Mouse (Mus musculus) spleen, adult 12 weeks (tissue): Measurements from ENCODE around the gene Ctnnbip1.
A peak's percentile ranks its signal among the peaks of the same experiment; 100 is the strongest.

ENCODE experiments used
- DNase-seq: peaks from one replicate; pipeline ENCODE4 v3.0.0; 2022; ENCODE audit warnings: low spot score

The Ctnnbip1 gene

DNA sequence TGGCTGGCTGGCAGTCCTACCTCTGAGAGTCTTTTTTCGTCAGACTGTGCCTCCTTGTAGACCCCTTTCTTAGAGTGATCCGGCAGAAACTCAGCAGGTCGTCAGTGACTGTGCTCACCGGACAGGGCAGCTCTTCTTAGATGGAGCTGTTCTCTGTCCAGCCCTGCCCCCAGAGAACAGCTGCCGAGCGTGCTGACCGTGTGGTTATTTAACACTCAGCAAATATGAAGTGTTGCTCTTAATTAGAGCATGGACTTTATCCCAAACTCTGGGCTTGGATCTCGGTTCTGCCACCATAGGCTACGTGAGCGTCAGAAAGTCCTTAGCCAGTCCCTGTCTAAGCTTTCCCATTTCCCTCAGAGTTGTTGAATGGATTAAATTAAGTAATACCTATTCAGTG, 3.2 kb downstream of the Ctnnbip1 start:
- no peak for DNase-seq

- DNase-seq: no peak
These were observed 5.9 kb downstream of the Ctnnbip1 start for GRCm38 (mm10) chr4:149523961-149524360.

GRCm38 (mm10) chr4:149525170-149525569, 7.1 kb downstream of the Ctnnbip1 start:
- DNase-seq: no peak

DNA sequence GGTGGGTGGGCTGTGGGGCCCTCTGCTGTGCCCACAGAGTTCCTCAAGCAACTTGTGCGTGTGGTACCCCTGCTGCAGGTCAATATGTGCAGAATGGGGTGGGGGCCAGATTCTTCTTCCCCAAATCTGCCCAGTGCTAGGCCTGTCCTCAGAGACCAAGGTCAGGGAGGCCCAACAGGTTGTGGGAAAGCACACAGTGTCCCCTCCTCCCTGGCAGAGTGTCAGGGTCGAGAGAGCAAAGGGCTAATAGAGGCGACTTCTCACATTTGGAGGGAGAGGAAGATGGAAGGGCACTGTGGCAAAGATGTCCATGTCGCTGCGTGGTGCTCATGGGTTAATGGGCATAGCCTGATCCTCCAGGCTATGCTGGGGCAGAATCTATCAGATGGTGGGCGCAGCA, 7.8 kb downstream of the Ctnnbip1 start:
- DNase-seq: no peak

- no peak for DNase-seq
These were observed 8.3 kb downstream of the Ctnnbip1 start for GRCm38 (mm10) chr4:149526330-149526729.

DNA sequence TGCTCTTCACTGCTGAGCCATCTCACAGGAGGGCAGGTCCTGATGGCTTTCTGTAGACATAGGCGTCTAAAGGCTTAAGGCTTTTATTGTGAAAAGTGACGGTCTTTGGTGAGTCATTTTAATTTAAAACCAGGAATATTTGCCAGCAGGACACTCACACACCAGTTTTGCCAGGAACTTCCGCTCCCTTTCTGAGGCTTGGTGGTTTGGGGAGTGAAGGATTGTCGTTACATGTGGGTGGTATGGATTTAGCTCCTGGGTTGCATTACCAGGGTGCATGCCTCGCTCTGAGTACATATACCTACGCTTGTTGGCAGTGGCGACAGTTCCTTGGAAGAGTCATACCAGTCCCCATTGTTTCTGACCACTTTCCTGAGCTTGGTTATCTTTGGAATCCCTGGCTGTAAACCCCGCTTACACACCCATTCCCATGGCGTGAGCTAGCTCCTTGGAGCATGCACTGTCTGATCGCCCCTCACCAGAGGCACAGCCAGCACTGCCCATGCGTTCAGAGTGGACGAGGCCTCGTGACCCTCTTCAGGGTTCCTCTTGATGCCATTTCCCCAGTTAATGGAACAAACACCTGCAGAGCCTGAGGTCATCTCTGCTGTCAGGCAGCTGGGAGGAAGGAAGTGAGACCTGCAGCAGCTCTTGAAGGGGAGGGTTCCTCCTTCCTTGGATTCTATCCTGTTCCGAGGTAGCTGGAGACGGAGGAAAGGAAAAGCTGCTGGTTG, 9.8 kb downstream of the Ctnnbip1 start:
- no peak for DNase-seq

DNA sequence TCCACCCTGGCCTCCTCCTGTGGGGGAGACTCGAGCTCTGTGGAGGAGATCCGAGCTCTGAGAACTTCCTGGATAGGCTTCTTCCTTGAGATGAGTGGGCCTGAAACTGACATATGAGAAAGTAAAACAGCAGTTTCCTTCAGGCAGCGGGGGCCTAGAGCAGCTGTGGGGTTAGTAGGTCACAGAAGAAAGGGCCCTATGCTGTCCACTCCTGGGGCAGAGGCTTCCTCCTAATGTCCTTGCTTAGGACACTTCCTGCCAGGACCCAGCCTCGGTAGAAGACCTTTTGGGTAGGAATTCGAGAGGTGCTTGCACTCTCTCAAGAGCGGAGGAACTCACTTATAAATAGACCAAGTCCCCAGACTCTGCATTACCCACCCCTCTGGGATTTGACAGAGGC, 11.7 kb downstream of the Ctnnbip1 start:
- no peak for DNase-seq

DNA sequence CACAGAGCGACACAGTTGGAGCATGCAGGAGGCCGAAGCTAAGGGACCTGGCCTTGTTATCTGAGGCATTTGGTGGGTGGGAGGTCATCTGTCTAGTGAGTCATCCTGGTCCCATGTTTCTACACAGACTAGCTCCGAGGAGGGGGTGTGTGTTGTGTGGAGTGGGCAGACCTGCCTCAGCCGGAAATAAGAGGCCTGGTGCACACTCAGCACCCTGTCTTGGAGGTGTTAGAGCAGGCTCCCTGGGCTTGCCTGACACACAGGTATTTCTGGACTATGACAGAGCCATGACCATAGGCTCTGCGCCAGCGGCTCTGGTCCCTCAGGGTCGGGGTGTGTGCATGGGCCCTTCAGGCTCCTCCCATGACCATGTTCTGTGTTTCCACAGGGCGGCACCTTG, 21.4 kb downstream of the Ctnnbip1 start:
- DNase-seq: no peak

- no peak for DNase-seq
These were observed 23.9 kb downstream of the Ctnnbip1 start for GRCm38 (mm10) chr4:149541935-149542334.

GRCm38 (mm10) chr4:149542431-149542830, 24.4 kb downstream of the Ctnnbip1 start:
- no peak for DNase-seq

GRCm38 (mm10) chr4:149542927-149543553, 25.0 kb downstream of the Ctnnbip1 start:
- DNase-seq: peak; percentile 17

DNA sequence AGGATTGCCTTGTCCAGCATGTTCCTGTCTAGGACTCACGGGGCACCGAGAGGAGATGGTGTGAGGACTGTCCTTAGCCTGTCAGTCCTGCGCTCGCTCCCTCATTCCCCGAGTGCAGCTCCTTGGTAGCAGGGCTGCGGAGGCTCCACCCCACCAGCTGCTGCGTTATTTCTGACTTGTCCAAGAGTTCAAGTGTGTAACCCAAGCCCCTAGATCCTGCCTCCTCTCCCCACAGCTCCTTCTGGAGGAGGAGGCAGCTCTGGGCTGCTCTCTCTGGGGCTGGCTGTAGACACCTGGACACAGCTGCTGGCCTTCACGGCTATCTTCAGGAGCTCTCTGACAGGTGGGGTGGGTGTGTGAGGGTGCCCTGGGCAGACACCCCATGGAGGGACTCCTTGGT, 26.9 kb downstream of the Ctnnbip1 start:
- no peak for DNase-seq

DNA sequence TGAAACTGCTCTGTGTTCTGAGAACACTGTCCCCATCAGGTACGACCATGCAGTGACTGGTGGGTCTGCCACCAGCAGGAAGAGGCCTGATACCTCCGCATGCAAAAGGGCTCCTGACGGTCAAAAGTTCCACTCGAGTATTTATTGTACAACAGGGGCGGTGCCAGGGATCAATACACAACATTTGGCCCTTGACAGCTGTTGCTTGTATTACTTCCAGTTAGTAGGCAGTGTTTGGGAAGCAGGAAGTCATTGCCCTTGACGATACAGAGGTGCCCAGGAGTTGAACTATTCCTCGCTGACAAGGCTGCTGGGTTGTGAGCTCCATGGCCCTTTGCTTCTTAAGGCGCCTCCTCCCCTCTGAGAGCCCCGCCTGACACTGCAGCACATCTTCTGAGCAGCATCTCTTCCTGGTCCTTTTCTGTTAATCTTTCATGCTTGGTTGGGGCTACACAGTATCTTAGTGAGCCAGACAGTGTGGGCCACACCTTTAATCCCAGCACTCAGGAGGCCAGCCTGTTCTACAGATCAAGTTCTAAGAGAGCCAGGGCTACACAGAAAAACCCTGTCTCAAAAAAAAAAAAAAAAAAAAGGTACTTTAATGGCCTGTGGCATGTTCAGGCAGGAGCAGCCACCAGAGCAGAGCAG, 28.9 kb downstream of the Ctnnbip1 start:
- DNase-seq: no peak

DNA sequence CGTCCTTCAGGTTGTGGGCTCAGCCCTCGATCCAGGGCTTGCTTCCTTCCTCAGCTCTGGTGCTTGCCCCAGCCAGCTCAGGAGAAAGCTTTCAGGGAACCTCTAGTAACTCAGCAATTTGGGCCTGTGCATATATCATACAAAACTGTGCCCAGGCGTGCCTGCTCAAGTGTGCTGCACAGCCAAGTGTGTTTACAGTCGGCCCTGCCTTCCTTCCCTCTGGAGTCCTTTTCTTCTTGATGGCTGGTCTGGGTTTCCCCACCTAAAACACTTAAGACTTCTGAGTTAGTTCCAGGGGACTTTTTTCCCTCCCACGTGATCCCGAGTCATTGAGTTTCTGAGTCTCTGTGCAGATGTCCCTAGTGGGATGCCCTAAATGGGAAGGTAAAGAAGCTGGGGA, 29.5 kb downstream of the Ctnnbip1 start:
- no peak for DNase-seq

DNA sequence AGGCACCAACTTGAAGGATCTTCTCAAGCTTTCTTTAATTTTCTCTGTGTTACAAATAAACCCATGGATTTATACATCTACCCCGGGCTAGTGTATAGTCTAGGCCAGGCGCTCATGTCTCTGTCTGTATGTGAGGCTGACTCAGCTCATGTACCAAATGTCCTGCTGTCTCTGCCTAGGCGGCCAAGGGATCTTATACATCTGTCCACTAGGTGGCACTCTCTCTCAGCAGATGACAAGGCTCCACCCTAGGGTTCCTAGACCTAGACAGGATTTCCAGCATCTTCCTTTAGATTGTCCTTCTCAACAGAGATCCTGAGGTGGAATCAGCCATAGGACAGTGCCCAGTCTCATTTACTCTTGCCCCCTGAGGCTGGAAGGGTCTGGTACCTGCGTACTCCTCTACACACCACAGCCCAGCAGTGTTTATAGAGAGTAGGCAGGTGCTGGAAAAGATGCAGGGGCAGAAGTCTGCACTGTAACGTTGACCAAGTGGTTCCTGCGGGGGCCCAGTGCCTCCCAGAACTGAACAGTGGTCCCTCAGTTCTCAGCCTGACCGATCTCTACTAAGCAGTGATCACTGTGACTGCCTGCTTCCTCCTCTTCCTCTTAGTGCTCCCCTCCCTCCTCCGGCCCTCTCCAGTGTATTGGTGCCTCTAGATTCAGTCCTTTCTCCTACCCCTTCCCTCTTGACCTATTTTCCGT, 31.3 kb downstream of the Ctnnbip1 start:
- DNase-seq: peak; percentile 42

GRCm38 (mm10) chr4:149550866-149551265, 32.8 kb downstream of the Ctnnbip1 start:
- DNase-seq: no peak

- no peak for DNase-seq
These were observed 33.7 kb downstream of the Ctnnbip1 start for GRCm38 (mm10) chr4:149551696-149552095.

- DNase-seq: no peak
These were observed 35.8 kb downstream of the Ctnnbip1 start for GRCm38 (mm10) chr4:149553834-149554233.

- DNase-seq: no peak
These were observed 38.1 kb downstream of the Ctnnbip1 start for GRCm38 (mm10) chr4:149556111-149556510.

DNA sequence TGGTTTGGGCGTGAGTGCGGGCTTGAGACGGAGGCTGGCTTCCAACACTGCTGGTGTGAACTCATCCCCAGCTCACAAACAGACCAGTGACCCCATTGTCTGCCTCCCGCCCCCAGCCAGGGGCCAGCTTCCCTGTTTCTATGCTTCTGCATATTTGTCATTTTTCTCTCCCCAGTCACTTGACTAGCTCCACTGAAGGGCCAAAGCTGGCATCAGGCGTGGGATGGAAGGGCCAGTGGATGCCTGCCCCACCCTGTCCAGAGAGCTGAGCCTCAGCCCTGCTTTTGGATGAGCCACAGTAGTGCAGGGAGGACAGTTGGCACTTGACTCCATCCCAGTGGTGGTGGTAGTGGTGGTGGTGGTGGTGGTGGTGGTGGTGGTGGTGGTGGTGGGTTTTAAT, 39.9 kb downstream of the Ctnnbip1 start:
- no peak for DNase-seq

GRCm38 (mm10) chr4:149558389-149558788, 40.4 kb downstream of the Ctnnbip1 start:
- no peak for DNase-seq

GRCm38 (mm10) chr4:149561392-149561791, 43.4 kb downstream of the Ctnnbip1 start:
- DNase-seq: no peak
